Mouse (Mus musculus): ENCODE data around the gene 4931406P16Rik.

4931406P16Rik gene

GRCm38 (mm10) chr7:34309186-34309764 is 4.1 kb downstream of the 4931406P16Rik start:
- no peak for DNase-seq

GRCm38 (mm10) chr7:34308586-34308985 is 4.8 kb downstream of the 4931406P16Rik start:
- no peak for DNase-seq

- DNase-seq, result peak; percentile 58 to 68
Observed at GRCm38 (mm10) chr7:34305454-34305853, 7.9 kb downstream of the 4931406P16Rik start.

GRCm38 (mm10) chr7:34302651-34303050 is 10.7 kb downstream of the 4931406P16Rik start:
- DNase-seq, result no peak

- DNase-seq, result peak; percentile 29 to 54
Observed at GRCm38 (mm10) chr7:34301952-34302351, 11.4 kb downstream of the 4931406P16Rik start.

- DNase-seq, result no peak
Observed at GRCm38 (mm10) chr7:34298818-34299217, 14.5 kb downstream of the 4931406P16Rik start.

GRCm38 (mm10) chr7:34296124-34296523 is 17.2 kb downstream of the 4931406P16Rik start:
- DNase-seq, result no peak

- no peak for DNase-seq
Observed at GRCm38 (mm10) chr7:34292633-34293032, 20.7 kb downstream of the 4931406P16Rik start.

- DNase-seq, result no peak
Observed at GRCm38 (mm10) chr7:34291265-34291664, 22.1 kb downstream of the 4931406P16Rik start.

- DNase-seq, result no peak
Observed at GRCm38 (mm10) chr7:34290450-34291151, 22.8 kb downstream of the 4931406P16Rik start.

GRCm38 (mm10) chr7:34277656-34278055 is 35.7 kb downstream of the 4931406P16Rik start:
- no peak for DNase-seq

- no peak for DNase-seq
Observed at GRCm38 (mm10) chr7:34276066-34276465, 37.3 kb downstream of the 4931406P16Rik start.

- DNase-seq, result no peak
Observed at GRCm38 (mm10) chr7:34272465-34272864, 40.9 kb downstream of the 4931406P16Rik start.

- no peak for DNase-seq
Observed at GRCm38 (mm10) chr7:34268463-34268862, 44.9 kb downstream of the 4931406P16Rik start.

GRCm38 (mm10) chr7:34266421-34266820 is 46.9 kb downstream of the 4931406P16Rik start:
- no peak for DNase-seq

- DNase-seq, result peak; percentile 66 to 79
Observed at GRCm38 (mm10) chr7:34265876-34266346, 47.4 kb downstream of the 4931406P16Rik start.

GRCm38 (mm10) chr7:34263437-34263836 is 49.9 kb downstream of the 4931406P16Rik start:
- DNase-seq, result no peak

- no peak for DNase-seq
Observed at GRCm38 (mm10) chr7:34258407-34258806, 54.9 kb downstream of the 4931406P16Rik start.

- no peak for DNase-seq
Observed at GRCm38 (mm10) chr7:34257279-34257678, 56.1 kb downstream of the 4931406P16Rik start.

- DNase-seq, result no peak
Observed at GRCm38 (mm10) chr7:34255916-34256315, 57.4 kb downstream of the 4931406P16Rik start.

GRCm38 (mm10) chr7:34255137-34255536 is 58.2 kb downstream of the 4931406P16Rik start:
- DNase-seq, result peak in 1 of 2 experiments; percentile 47

- DNase-seq, result no peak
Observed at GRCm38 (mm10) chr7:34252030-34252429, 61.3 kb downstream of the 4931406P16Rik start.

- no peak for DNase-seq
Observed at GRCm38 (mm10) chr7:34250738-34251137, 62.6 kb downstream of the 4931406P16Rik start, which contains the start of gene Gm6096. TSS of gene Gm6096 (plus strand) at chr7:34251038.

- DNase-seq, result no peak
Observed at GRCm38 (mm10) chr7:34246870-34247499, 66.4 kb downstream of the 4931406P16Rik start.

All from kidney, adult 8-10 months (tissue).